Mouse (Mus musculus): ENCODE measurements around the gene Dgke.

The Dgke gene

GRCm38 (mm10) chr11:89066750-89067149 lies at the start of gene Dgke:
Gene Dgke, minus strand, starts transcription at chr11:89066850.
- in situ Hi-C loops (cut with MboI, MseI): no loop called here

DNA sequence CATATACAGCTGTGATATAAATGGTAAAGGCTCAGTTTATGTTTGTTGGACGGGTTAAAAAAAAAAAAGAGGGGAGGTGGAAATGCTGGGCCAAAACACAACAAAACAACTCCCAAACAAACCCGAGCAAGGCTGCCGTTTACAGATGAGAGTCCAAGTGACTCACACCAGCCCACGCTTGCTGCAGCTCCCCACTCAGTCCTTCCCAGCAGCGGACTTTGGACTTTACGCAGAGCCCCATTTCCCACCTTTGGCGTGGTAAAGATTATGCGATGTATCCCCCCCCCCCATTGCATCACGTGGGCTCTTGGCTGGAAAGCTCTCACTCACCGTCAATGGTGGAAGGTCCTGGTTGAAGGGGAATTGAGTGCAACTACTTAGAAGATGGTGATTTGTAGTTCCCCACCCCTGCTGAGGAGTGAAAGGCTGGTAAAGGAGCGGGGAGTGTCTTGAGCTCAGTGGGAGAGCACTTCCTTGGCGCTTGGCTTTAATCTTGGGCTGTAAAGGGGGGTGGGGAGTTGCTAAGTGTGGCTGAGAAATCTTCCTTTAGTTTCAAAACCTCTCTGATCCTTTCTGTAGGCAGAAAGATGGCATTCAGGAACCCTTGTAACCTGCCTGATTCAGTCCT lies 40.6 kb upstream of the Dgke start:
- in situ Hi-C loops (cut with MboI, MseI): no loop called here

DNA sequence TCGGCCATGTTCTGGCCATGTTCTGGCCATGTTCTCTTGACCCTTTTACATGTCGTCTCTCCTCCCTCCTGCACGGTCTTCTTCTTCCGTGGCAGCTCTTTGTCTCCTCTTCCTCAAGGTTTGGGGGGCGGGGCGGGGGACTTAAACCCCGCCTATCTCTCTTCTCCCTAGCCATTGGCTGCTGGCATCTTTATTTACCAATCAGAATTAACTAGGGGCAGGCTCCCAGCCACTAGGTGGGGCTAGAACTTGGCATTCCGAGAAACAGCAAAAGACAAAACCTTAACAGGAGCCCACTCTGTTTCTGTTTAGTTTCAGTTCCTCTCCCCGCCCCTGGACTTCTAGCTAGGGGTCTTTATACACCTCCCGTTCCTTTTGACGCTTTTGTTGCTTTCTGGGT lies 39.2 kb upstream of the Dgke start:
- in situ Hi-C loops (cut with MboI, MseI): no loop called here

DNA sequence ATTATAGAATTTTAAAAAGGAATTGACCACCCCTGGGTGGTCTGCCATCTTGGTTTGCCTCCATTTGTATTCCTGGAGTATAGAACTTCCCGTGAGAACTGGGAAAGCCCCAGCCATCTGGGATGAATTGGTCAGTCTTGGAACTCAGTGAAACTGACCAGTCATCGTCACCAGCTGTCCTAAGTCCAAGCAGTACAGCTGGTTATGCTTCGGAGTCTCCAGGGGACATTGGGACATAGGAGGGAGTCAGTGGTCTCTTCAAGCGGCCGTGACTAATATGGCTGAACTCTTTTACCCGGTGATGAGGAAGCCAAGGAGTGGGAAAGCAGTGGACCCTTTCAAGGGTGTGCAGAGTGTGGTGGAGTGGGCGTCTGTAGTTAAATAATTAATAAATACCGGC lies 38.6 kb upstream of the Dgke start:
- in situ Hi-C loops (cut with MboI, MseI): no loop called here

- in situ Hi-C loops (cut with MboI, MseI): loop anchor here in 1 of 2 experiments (5.0 kb wide), 1 partner anchor 199 kb away; the partner anchor contains the start of gene Nog
Observed at GRCm38 (mm10) chr11:89103166-89103565, 36.5 kb upstream of the Dgke start.

DNA sequence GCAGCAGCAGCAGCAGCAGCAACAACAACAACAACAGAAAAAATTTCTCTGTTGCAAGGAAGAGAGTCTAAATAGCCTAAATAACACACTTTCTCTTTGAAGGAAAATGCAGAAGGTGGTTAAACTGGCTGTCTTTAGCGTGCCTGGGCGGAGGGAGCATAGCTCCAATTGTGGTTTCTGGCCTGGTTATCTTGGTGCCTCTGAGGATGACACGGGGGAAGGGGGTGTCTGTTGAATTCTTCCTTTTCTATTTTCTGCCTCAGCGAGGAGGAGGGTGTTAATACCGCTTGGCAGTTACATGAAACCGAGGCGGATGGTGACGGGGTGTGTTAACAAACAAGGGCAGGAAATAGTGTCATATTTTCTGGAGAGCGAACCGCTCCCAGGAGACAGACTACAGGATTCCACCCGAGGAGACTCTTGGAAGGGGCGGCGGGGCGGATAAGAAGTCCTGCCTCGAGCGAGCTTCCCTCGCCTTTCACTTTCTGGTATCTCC lies 34.2 kb upstream of the Dgke start:
- in situ Hi-C loops (cut with MboI, MseI): loop anchor here in 1 of 2 experiments (5.0 kb wide), 1 partner anchor 201 kb away; the partner anchor contains the start of gene Nog

GRCm38 (mm10) chr11:89100403-89100802 lies 33.8 kb upstream of the Dgke start:
- in situ Hi-C loops (cut with MboI, MseI): loop anchor here in 1 of 2 experiments (5.0 kb wide), 1 partner anchor 202 kb away; the partner anchor contains the start of gene Nog

DNA sequence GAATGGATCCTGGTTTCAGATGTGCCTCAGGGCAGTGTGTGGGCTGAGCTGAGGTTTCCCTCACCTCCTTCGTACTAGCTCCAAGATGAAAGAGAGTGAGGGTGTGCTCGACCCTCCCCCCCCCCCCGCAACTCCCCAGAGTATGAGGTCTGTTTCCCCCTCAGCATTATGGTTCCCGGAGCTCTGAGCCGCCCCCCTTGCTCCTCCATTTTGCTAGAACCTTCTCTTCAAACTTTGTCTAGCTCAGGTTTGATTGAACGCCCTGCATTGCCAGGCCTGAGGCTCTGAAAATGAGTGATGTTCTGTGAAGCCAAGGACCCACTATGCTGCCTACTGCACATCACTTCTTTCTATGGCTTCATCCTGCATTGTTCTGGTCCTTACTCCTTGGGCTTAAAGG lies 32.3 kb upstream of the Dgke start:
- in situ Hi-C loops (cut with MboI, MseI): loop anchor here (10.0 to 25.0 kb wide), 2 partner anchors 1156 to 1163 kb away; no protein-coding TSS in a partner anchor

GRCm38 (mm10) chr11:89098083-89098835 lies 31.6 kb upstream of the Dgke start:
- in situ Hi-C loops (cut with MboI, MseI): loop anchor here (10.0 to 25.0 kb wide), 2 partner anchors 1157 to 1164 kb away; no protein-coding TSS in a partner anchor

- in situ Hi-C loops (cut with MboI, MseI): loop anchor here (10.0 to 25.0 kb wide), 2 partner anchors 1158 to 1165 kb away; no protein-coding TSS in a partner anchor
Observed at GRCm38 (mm10) chr11:89097292-89097691, 30.6 kb upstream of the Dgke start.

- in situ Hi-C loops (cut with MboI, MseI): loop anchor here (10.0 to 25.0 kb wide), 2 partner anchors 1159 to 1167 kb away; no protein-coding TSS in a partner anchor
Observed at GRCm38 (mm10) chr11:89095306-89095705, 28.7 kb upstream of the Dgke start.

DNA sequence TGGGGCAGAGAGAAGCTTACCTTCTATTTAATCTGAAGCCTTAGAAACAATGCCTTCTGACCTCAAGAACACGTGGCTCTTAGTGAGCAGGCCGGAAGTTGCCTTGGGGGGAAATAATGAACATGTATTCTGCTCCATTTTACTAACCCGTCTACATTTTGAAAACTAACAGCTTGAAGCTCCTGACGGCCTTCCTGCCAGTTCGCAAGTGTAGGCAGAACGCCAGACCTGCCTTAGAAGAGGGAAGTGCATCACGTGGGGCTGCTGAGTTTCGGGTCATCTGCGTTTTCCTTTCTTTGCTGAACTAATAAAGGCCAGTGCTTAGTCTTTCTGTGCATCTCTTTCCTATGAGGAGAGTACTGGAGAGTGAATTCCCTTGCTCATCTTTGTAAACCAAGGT lies 26.1 kb upstream of the Dgke start:
- in situ Hi-C loops (cut with MboI, MseI): loop anchor here (5.0 to 25.0 kb wide), 3 partner anchors 210 to 1170 kb away; partner anchors contain the start of gene Nog (in 1 of the 2)

DNA sequence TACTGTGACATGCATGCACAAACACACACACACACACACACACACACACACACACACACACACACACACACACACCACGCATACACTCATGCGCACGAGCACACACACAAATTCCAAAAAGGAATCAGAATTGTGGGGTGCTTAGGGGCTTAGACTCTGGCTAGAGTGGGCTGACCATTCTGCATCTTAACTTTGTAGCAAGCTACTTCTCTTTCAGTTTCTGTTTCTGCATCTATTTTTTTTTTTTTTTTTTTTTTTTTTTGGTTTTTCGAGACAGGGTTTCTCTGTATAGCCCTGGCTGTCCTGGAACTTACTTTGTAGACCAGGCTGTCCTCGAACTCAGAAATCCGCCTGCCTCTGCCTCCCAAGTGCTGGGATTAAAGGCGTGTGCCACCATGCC lies 23.7 kb upstream of the Dgke start:
- in situ Hi-C loops (cut with MboI, MseI): loop anchor here (5.0 to 25.0 kb wide), 3 partner anchors 212 to 1172 kb away; partner anchors contain the start of gene Nog (in 1 of the 2)

GRCm38 (mm10) chr11:89088754-89089153 lies 22.1 kb upstream of the Dgke start:
- in situ Hi-C loops (cut with MboI, MseI): loop anchor here (5.0 to 25.0 kb wide), 2 partner anchors 79 to 1174 kb away; no protein-coding TSS in a partner anchor

GRCm38 (mm10) chr11:89086208-89086809 lies 19.7 kb upstream of the Dgke start:
- in situ Hi-C loops (cut with MboI, MseI): loop anchor here (5.0 to 25.0 kb wide), 2 partner anchors 81 to 1176 kb away; no protein-coding TSS in a partner anchor

GRCm38 (mm10) chr11:89084601-89085000 lies 18.0 kb upstream of the Dgke start:
- in situ Hi-C loops (cut with MboI, MseI): loop anchor here in 1 of 2 experiments (25.0 kb wide), 1 partner anchor 1178 kb away; no protein-coding TSS in a partner anchor

- in situ Hi-C loops (cut with MboI, MseI): loop anchor here in 1 of 2 experiments (25.0 kb wide), 1 partner anchor 1180 kb away; no protein-coding TSS in a partner anchor
Observed at GRCm38 (mm10) chr11:89082691-89083090, 16.0 kb upstream of the Dgke start.

DNA sequence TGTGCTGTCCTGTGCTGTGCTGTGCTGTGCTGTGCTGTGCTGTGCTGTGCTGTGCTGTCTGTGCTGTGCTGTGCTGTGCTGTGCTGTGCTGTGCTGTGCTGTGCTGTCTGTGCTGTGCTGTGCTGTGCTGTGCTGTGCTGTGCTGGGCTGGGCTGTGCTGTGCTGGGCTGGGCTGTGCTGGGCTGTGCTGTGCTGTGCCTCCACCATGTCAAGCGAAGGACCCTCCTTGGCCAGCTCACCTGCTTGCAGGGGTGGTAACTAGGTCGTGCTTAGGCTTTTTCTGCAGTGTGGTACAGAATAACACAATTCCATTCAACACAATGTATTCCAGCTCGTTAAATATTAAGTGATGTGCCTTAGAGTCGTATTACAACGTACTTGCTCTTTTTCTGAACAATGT lies 15.3 kb upstream of the Dgke start:
- in situ Hi-C loops (cut with MboI, MseI): loop anchor here in 1 of 2 experiments (25.0 kb wide), 1 partner anchor 1180 kb away; no protein-coding TSS in a partner anchor

- in situ Hi-C loops (cut with MboI, MseI): loop anchor here in 1 of 2 experiments (25.0 kb wide), 1 partner anchor 1183 kb away; no protein-coding TSS in a partner anchor
Observed at GRCm38 (mm10) chr11:89078996-89079680, 12.5 kb upstream of the Dgke start.

- in situ Hi-C loops (cut with MboI, MseI): loop anchor here in 1 of 2 experiments (25.0 kb wide), 1 partner anchor 1184 kb away; no protein-coding TSS in a partner anchor
Observed at GRCm38 (mm10) chr11:89078305-89078704, 11.7 kb upstream of the Dgke start.
